Mouse (Mus musculus) Patski (cell line): ENCODE results near the gene Naaladl1. TPM values are rescaled to one million over a fixed set of nuclear protein-coding genes. Genes with fewer than 3 reads are reported as not detected.
A peak's percentile ranks its signal among the peaks of the same experiment; 100 is the strongest.

ENCODE experiments used
- ATAC-seq: fragments of 100-300 bp; one replicate; pipeline ENCODE4 v1.8.0; 2021
- CTCF ChIA-PET: fragments of 350-600 bp; sonication (Branson Sonifier 250); formaldehyde crosslinking; loops from one replicate; lab custom pipeline; 2022; ENCODE audit warnings: inconsistent platforms; lab: Charles Lee
- POLR2A ChIA-PET: fragments of 350-600 bp; sonication (Branson Sonifier 250); formaldehyde crosslinking; loops from one replicate; lab custom pipeline; 2022; ENCODE audit warnings: antibody characterized with exemption, inconsistent platforms; lab: Charles Lee
- DNase-seq: peaks from one replicate; pipeline ENCODE4 v3.0.0-alpha.2; 2011; ENCODE audit warnings: low read depth, low spot score
- H3K27me3 ChIP-seq: fragments of 371-371 bp; one replicate; pipeline ENCODE4 v1.5.1; 2021
- CTCF ChIP-seq: fragments of 100-300 bp; IDR thresholded peaks from one replicate; pipeline ENCODE4 v1.5.1; 2021
- in situ Hi-C: fragments of 300-500 bp; cut with MboI; formaldehyde crosslinking; loops from 3 replicates; pipeline ENCODE4 v1.11.1; 2018; ENCODE audit warnings: low pct_unique_long_range_greater_than_20kb, mixed read lengths
- polyA plus RNA-seq: library from polyadenylated mRNA; unstranded; gene quantifications from one replicate; pipeline ENCODE4 v1.2.3, GENCODE M21; 2021

The Naaladl1 gene
- polyA plus RNA-seq, 1 experiment from 2014 or later: 0.54 TPM

DNA sequence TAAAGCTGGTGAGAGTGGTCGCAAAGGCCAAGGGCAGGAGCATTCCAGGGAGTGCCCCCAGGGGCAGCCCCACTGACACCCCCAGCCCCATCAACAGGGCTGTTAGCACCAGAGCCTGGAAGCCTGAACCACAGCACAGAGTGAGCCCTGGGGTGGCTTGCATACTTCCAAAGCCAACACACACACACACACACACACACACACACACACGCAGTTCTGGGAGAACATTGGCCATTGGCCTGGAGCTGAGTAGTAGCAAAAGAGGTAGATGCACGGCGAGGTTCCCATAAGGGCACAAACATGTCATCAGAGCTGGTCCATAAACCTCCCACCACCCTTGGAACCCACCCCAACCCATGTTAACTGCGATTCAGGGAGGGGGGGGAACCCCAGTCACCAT lies 39.0 kb upstream of the Naaladl1 start:
- no peaks in the 10 kb centered on the region for H3K27me3 ChIP-seq
- ChIA-PET POLR2A (interaction anchor here (0.6 to 1.6 kb wide), 6 partner anchors 10 to 161 kb away, joined by 3 to 6 read pairs (median 4); partner anchors contain the start of genes Capn1, Snx15 and Vps51), CTCF (interaction anchor here (0.7 to 2.9 kb wide), 12 partner anchors 10 to 214 kb away, joined by 3 to 27 read pairs (median 5); partner anchors contain the start of genes Cdca5, Syvn1, Tmem262 and Vps51)
- DNase-seq (no peak), ATAC-seq (no peak)
- in situ Hi-C loops: no loop called here
- no peak for TF ChIP-seq CTCF

DNA sequence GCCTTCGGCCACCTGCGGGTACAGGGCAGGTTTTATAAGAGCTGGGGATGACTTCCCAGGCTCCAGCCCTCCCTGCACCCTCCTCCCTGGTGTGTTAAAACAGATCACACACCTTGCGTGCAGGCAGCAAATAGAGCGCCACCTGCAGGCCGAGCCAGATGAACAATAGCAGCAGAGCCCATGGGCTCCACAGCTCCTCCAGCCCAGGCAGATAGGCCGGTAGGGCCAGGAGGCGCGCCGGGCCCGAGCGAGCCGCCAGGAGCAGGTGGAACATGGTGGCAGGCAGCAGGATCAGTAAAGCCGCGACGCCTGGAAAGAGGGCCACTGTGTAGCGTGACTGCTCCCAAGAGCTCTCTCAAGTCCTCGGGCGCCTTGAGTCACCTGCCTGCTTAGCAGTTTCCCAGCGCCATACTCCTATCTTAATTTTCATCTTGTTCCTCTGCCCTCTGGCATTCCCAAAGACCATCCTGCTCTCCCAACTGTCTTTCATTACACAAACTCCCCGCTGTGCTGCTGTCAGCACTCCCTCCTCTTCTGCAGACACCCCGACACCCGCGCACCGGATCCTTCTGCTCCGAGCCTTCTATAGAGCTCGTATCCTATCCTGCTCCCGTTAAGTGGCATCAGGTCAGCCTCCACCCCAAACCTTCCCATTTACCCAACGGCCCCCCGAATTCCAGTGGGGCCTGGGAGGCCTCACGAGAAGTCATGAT lies 38.4 kb upstream of the Naaladl1 start:
- H3K27me3 ChIP-seq: no peaks in the 10 kb centered on the region
- no peak for DNase-seq
- ChIA-PET POLR2A (interaction anchor here (0.6 to 1.6 kb wide), 7 partner anchors 10 to 161 kb away, joined by 3 to 6 read pairs (median 4); partner anchors contain the start of genes Capn1, Snx15, Tmem262 and Vps51), CTCF (interaction anchor here (0.7 to 2.9 kb wide), 14 partner anchors 10 to 214 kb away, joined by 3 to 27 read pairs (median 5); partner anchors contain the start of genes Arl2, Batf2, Cdca5 and Syvn1)
- in situ Hi-C loops: no loop called here
- peak; percentile 76 for ATAC-seq
- no peak for TF ChIP-seq CTCF

DNA sequence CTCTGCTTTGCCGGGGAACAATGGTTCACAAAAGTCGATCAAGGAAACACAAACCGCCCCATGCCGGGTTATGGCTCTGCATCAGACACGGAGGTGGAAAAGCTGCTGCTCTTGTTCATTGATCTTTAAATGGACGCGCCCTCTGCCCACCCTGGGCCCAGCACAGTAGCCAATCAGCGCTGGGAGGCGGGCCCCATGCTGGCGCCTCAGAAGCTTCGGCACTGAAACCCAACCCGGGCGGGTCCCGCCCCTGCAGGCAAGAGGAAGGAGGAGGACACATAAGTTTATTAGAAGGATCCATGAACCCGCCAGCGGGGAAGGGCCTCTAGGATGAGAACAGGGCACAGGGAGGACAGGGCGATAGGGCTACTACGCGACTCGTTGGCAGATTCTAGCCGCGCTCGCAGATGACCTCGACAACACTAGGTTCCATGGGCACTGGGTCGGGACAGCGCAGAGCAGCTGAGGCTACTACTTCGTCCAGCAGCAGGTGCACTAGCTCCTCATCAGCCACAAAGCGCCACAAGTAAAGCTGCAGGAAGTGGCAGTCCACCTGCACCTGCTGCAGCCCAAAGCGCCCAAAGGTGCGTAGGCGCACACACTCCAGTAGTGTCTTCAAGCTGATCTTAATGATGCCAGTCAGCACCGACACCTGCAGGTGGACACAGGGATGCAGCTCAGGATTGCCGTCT lies 37.7 kb upstream of the Naaladl1 start, which contains the start of gene Tm7sf2:
TSS of gene Tm7sf2 (minus strand) at position 650 of the 692 bp plus-strand sequence.
- no peaks in the 10 kb centered on the region for H3K27me3 ChIP-seq
- no peak for DNase-seq
- POLR2A ChIA-PET: interaction anchor here (1.6 kb wide), 2 partner anchors 9 to 12 kb away, joined by 5 to 6 read pairs; partner anchors contain the start of genes Tmem262 and Vps51
- CTCF ChIA-PET: interaction anchor here (0.8 to 2.9 kb wide), 10 partner anchors 9 to 191 kb away, joined by 3 to 27 read pairs (median 6); partner anchors contain the start of genes Arl2, Batf2, Cdca5 and Tmem262
- no peak for TF ChIP-seq CTCF
- in situ Hi-C loops: no loop called here
- ATAC-seq: peak; percentile 58

DNA sequence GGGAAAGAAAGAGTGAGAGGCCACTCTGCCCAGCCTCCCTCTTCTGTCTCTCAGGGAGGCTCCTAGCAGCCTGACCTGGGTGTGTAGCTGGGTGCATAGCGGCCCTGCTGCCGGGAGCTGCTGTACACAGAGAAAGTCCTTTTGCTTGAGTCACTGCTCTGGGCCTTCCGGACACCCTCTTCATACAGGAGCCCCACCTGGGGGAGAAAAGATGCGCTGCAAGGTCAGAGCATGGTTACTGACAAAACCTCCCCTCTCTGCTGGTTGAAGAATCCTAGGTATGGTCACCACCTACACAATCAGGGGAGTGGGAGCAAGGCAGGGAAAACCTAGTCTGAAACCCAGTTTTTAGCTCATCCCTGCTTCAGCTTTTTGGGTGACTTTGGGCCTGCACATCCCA lies 36.6 kb upstream of the Naaladl1 start:
- TF ChIP-seq CTCF: no peak
- in situ Hi-C loops: no loop called here
- DNase-seq (no peak), ATAC-seq (no peak)
- ChIA-PET CTCF (interaction anchor here (2.9 kb wide), 1 partner anchor 8 kb away, joined by 27 read pairs; the partner anchor contains the start of gene Vps51), POLR2A (interaction anchor here (1.6 kb wide), 1 partner anchor 11 kb away, joined by 5 read pairs; the partner anchor contains the start of gene Tmem262)
- H3K27me3 ChIP-seq: no peaks in the 10 kb centered on the region

DNA sequence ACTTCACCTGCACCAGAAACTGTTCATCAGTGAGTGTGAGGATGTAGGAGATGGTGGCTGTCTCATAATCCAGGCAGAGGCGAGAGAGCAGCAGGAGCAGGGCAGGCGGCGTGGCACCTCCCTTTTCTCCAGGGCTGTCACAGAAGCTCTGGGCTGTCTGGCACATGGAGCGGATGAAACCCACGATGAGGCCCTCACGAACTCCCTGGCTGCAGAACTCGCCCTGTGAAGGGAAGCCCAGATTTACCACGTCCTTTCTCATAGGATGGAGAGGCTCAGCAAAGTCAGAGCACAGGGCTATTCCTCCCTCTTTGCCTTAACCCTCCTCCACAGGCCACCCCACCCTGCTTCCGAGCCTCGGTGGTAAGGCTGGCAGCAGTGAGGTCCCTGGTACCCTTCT lies 35.7 kb upstream of the Naaladl1 start:
- ATAC-seq (no peak), DNase-seq (no peak)
- no peak for TF ChIP-seq CTCF
- ChIA-PET CTCF (no interaction called here), POLR2A (interaction anchor here (0.6 kb wide), 1 partner anchor 653 kb away, joined by 5 read pairs; no protein-coding TSS in a partner anchor)
- in situ Hi-C loops: no loop called here
- no peaks in the 10 kb centered on the region for H3K27me3 ChIP-seq

DNA sequence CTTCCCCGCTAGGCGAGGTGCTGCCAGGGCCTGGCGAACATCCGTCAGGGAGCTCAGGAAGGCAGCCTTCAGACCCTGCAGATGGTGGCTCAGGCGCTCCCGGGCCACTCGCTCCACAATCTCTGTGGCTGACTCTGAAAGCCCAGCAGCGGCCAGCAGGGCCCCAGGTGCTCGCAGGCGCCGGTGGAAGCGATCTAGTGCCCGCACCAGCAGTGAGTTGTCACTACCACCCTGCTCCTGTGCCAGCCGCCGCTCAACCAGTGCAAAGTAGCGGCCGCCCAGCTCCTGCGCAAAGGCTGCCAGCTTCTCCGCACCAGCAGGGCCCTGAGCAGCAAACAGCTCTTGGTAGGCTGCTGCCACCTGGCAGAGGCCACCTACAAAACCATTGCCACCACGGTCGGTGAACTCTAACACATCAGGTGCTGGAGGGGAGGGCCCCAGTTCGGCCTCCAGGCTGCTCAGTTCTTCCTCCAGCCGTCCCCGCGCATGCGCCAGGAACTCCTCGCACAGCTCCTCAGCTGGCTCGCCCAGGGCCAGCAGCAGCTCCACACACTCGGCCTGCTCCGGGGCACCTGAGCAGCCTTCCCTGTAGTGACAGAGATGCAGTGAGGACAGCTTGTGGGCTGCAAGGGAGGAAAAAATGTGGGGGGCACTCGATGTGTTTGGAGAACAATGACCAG lies 34.9 kb upstream of the Naaladl1 start:
- ChIA-PET POLR2A (interaction anchor here (0.5 to 0.6 kb wide), 2 partner anchors 22 to 654 kb away, joined by 5 read pairs; no protein-coding TSS in a partner anchor), CTCF (no interaction called here)
- in situ Hi-C loops: no loop called here
- ATAC-seq (no peak), DNase-seq (no peak)
- H3K27me3 ChIP-seq: no peaks in the 10 kb centered on the region
- no peak for TF ChIP-seq CTCF

DNA sequence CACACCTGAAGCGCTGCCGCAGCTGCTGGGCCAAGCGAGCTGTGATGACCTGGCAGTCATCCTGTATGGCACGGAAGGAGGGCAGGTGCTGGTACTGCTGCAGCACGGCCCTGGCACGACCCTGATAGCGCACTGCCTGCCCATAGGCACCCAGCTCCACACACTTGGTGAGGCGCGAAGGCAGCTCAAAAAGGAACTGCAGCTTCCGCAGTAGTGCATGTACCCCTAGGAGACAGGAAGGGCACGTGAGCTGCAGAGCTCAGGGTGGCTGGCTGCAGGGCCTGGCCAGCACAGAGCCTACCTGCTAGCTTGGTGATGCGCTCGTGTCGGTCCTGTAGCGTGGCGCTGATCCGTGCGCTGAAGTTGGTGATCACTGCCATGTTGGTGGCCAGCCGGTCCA lies 34.3 kb upstream of the Naaladl1 start:
- no peak for DNase-seq
- TF ChIP-seq CTCF: no peak
- no peak for ATAC-seq
- CTCF ChIA-PET: no interaction called here
- no peaks in the 10 kb centered on the region for H3K27me3 ChIP-seq
- in situ Hi-C loops: no loop called here
- POLR2A ChIA-PET: interaction anchor here (0.5 kb wide), 1 partner anchor 22 kb away, joined by 5 read pairs; no protein-coding TSS in a partner anchor

DNA sequence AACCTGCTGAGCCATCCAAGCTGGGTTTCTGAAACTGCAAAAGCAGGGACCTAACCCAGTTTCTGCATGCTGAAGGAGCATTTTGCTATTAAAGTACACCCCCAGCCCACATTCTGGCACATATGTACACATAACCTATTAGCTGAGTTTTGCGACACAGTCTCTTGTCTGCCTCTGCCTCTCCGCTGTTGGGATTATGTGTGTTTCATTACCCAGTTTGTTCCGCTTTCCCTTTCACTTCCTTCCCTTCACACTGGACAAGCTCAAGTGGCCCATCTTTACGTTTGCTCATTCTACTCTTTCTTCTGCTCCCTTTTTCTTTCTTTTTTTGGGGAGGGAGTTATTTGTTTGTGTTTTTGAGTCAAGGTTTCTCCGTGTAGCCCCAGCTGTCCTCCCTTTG lies 31.7 kb upstream of the Naaladl1 start:
- no peak for DNase-seq
- in situ Hi-C loops: no loop called here
- no peaks in the 10 kb centered on the region for H3K27me3 ChIP-seq
- no peak for TF ChIP-seq CTCF
- ChIA-PET POLR2A (no interaction called here), CTCF (no interaction called here)
- ATAC-seq: no peak

DNA sequence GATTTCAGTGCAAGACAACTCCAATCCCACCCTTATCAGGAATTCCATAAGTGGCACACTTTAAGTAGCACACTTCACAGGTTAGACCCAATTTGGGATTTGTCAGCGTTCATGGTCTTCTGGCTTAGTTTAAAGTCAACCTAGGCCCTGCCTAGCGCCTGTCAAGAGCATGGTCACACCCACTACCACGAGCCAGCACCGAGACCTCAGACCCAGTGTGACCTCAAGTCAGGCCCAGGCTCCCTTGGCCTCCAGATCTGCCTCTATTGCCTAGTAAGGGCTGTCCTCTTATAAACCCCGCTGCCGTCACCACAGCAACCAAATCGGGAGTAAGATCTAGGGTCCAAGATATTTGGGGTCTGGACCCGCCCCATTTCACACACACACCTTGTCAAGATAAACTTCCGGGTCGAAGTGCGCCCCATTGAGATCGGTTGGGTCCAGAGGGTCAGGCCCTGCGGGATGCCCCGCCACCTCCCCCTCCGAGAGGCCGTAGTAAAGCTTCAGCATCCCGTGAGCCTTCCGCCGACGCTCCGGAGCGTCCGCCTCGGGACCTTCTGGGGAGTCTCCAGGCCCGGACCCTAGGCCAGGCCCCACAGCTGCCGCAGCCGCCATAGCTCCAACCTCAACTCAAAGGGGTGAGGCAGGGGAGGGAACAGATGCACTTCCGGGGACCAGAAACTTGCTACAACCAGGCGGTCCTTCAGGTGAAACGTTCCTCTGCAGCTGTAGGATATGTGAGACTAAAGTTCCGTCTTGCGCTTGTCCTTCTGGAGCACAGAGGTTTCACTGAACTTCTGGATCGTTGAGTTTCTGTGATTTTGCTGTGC lies 28.8 kb upstream of the Naaladl1 start, which contains the start of gene Vps51:
TSS of gene Vps51 (minus strand) at position 668 of the 830 bp plus-strand sequence.
- TF ChIP-seq CTCF: no peak
- H3K27me3 ChIP-seq: no peaks in the 10 kb centered on the region
- no peak for DNase-seq
- CTCF ChIA-PET: interaction anchor here (3.9 kb wide), 1 partner anchor 9 kb away, joined by 27 read pairs; the partner anchor contains the start of gene Tm7sf2
- POLR2A ChIA-PET: interaction anchor here (1.1 to 1.8 kb wide), 3 partner anchors 9 to 41 kb away, joined by 3 to 6 read pairs (median 4); partner anchors contain the start of gene Sac3d1
- in situ Hi-C loops: no loop called here
- peak; percentile 63 for ATAC-seq
